Mouse (Mus musculus): Measurements from ENCODE around the gene Casc3.

GRCm38 (mm10) chr11:98776052-98776764 lies 28.5 kb upstream of the Casc3 start:
- TF ChIP-seq GATA1 (IDR thresholded peaks at IDR 0.05; ENCODE audit: borderline replicate concordance, low read length) (no peak), FLI1 (IDR thresholded peaks at IDR 0.05; ENCODE audit: low read length) (no peak)
